Mouse (Mus musculus) cerebellum, adult 18-20 months (tissue): ENCODE measurements around the gene Fscn2.

ENCODE experiments used
- DNase-seq, 2 experiments: peaks; one replicate each; pipeline ENCODE4 v3.0.0; 2021

Fscn2 gene

GRCm38 (mm10) chr11:120361295-120361694, at the start of gene Fscn2:
Gene Fscn2 (plus strand): TSS chr11:120361534.
- DNase-seq: no peak

GRCm38 (mm10) chr11:120311561-120311960, 49.8 kb upstream of the Fscn2 start:
- peak in 1 of 2 experiments; percentile 22 for DNase-seq

GRCm38 (mm10) chr11:120312069-120312468, 49.3 kb upstream of the Fscn2 start:
- no peak for DNase-seq

- peak in 1 of 2 experiments; percentile 3 for DNase-seq
Measured at GRCm38 (mm10) chr11:120313906-120314685, 47.2 kb upstream of the Fscn2 start.

GRCm38 (mm10) chr11:120314721-120315415, 46.5 kb upstream of the Fscn2 start:
- DNase-seq: peak in 1 of 2 experiments; percentile 39

- DNase-seq: peak in 1 of 2 experiments; percentile 51
Measured at GRCm38 (mm10) chr11:120315416-120315761, 45.9 kb upstream of the Fscn2 start.

GRCm38 (mm10) chr11:120315832-120316689, 45.3 kb upstream of the Fscn2 start:
- peak; percentile 90 to 96 for DNase-seq

- no peak for DNase-seq
Measured at GRCm38 (mm10) chr11:120316690-120317254, 44.6 kb upstream of the Fscn2 start.

- no peak for DNase-seq
Measured at GRCm38 (mm10) chr11:120317456-120317855, 43.9 kb upstream of the Fscn2 start.

GRCm38 (mm10) chr11:120319310-120319709, 42.0 kb upstream of the Fscn2 start:
- DNase-seq: no peak

GRCm38 (mm10) chr11:120320156-120320555, 41.2 kb upstream of the Fscn2 start:
- no peak for DNase-seq

- DNase-seq: no peak
Measured at GRCm38 (mm10) chr11:120335431-120336021, 25.8 kb upstream of the Fscn2 start.

GRCm38 (mm10) chr11:120337447-120337846, 23.9 kb upstream of the Fscn2 start:
- DNase-seq: no peak

- DNase-seq: no peak
Measured at GRCm38 (mm10) chr11:120338786-120339185, 22.5 kb upstream of the Fscn2 start.

GRCm38 (mm10) chr11:120339978-120340513, 21.3 kb upstream of the Fscn2 start:
- DNase-seq: no peak

- no peak for DNase-seq
Measured at GRCm38 (mm10) chr11:120341661-120342060, 19.7 kb upstream of the Fscn2 start.

- DNase-seq: no peak
Measured at GRCm38 (mm10) chr11:120342656-120343160, 18.6 kb upstream of the Fscn2 start.

GRCm38 (mm10) chr11:120343519-120344309, 17.6 kb upstream of the Fscn2 start:
- no peak for DNase-seq

- DNase-seq: no peak
Measured at GRCm38 (mm10) chr11:120344310-120344920, 16.9 kb upstream of the Fscn2 start.

- DNase-seq: no peak
Measured at GRCm38 (mm10) chr11:120345067-120345681, 16.2 kb upstream of the Fscn2 start.
